Mouse (Mus musculus): Measurements from ENCODE around the gene Lin7b. TPM values are rescaled to one million over a fixed set of nuclear protein-coding genes. Genes with fewer than 3 reads are reported as not detected.

Gene Lin7b
- polyA plus RNA-seq (2015; fragmentation: Nextera tagmentation; extraction: Ambion mirVana), result 3.1 and 3.2 TPM in 2 replicates

GRCm38 (mm10) chr7:45370475-45371311 is at the start of gene Lin7b:
Gene Lin7b (minus strand): TSS chr7:45370583.

GRCm38 (mm10) chr7:45413113-45413863 is 42.9 kb upstream of the Lin7b start, which contains the start of gene Ntf5:
Gene Ntf5 (plus strand): TSS chr7:45413695.

DNA sequence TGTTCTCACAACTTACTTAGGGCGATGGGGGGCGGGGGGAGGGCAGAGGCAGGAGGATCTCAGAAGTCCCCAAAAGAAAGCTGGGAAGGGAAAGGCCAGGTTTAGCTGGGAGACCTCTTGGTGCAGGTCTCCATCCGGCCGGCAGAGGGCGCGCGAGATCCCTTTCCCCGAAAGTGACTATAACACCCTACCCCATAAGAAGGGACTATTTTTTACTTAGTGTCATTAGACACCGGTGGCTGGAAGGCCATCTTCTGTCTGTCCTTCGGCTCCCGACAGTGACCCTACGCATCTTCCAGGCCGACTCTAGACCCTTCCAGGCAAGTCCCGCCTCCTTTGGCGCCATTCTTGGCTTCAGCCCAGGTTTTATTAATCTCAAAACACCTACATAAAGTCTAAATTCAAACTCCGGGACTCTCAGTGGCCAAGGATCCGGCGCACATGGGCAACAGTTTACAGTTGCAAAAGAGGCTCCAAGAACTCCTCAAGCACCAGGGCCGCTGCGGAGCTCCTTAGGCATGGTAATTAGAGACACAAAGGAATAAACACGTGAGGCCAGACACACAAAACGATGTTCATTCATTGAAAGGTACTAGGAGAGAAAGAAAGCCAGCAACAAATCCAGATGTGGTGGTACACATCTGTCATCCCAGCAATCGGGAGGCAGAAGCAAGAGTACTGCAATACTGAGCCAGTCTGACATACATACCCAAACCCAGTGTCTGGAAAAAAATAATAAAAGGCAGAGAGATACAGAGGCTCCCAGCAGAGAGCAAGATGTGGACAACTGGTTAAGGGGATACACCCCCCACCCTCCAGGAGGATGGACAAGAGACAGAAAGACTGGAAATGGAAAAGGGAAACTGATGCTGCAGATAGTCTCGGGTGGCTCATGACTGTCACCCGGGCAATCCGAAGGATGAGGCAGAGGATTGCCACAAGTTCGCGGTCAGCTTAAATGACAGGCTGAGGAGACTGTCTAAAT is 35.0 kb upstream of the Lin7b start, which contains the start of gene Kcna7:
TSS of gene Kcna7 (plus strand) at position 563 of the 985 bp plus-strand sequence.

GRCm38 (mm10) chr7:45395578-45396336 is 25.4 kb upstream of the Lin7b start, which contains the start of gene Snrnp70:
Gene Snrnp70 (minus strand): TSS chr7:45395742.

GRCm38 (mm10) chr7:45366652-45367019 is 3.7 kb downstream of the Lin7b start, which contains the start of gene Ppfia3:
Gene Ppfia3 (minus strand): TSS chr7:45367019.

DNA sequence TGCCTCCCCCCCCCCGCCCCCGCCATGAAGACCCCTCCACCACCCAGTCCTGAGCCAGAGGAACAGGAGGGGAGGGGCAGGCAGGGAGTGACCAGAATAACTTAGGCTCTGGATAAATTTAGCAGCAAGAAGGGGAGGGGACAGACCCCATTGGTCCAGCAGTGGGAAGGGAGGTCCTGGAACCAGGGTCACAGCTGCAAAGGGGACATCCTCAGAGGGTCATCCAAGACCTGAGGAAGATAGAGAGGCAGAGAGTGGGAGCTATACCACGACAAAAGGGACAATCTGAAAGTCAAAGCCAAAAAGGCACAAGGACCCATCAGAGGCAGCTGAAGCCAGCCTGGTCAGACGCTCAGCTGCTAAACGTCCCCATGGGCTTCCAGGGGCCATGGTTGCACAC is 35.3 kb downstream of the Lin7b start, which contains the start of gene Hrc:
TSS of gene Hrc (plus strand) at position 235 of the 400 bp plus-strand sequence.

GRCm38 (mm10) chr7:45333431-45333982 is 36.9 kb downstream of the Lin7b start, which contains the start of gene Trpm4:
Gene Trpm4 (minus strand): TSS chr7:45333780.

Other genes starting within 250 kb of the Lin7b start
- gene Rps11, start 246.1 kb downstream of the Lin7b start, polyA plus RNA-seq (2015; fragmentation: Nextera tagmentation; extraction: Ambion mirVana), result 1,100 and 1,135 TPM in 2 replicates
- 1,896 and 3,552 TPM in 2 replicates for gene Rpl13a, start 241.8 kb downstream of the Lin7b start, polyA plus RNA-seq (2015; fragmentation: Nextera tagmentation; extraction: Ambion mirVana)
- gene Gm45713, start 234.4 kb downstream of the Lin7b start, polyA plus RNA-seq (2015; fragmentation: Nextera tagmentation; extraction: Ambion mirVana), result 1.4 and 2.1 TPM in 2 replicates
- gene Flt3l, start 234.2 kb downstream of the Lin7b start, polyA plus RNA-seq (2015; fragmentation: Nextera tagmentation; extraction: Ambion mirVana), result 6.1 and 11.0 TPM in 2 replicates
- 67.2 and 75.8 TPM in 2 replicates for gene Pih1d1, start 216.3 kb downstream of the Lin7b start, polyA plus RNA-seq (2015; fragmentation: Nextera tagmentation; extraction: Ambion mirVana)
- gene Aldh16a1, start 216.0 kb downstream of the Lin7b start, polyA plus RNA-seq (2015; fragmentation: Nextera tagmentation; extraction: Ambion mirVana), result 25.3 and 34.0 TPM in 2 replicates
- 0.11 and 0.16 TPM in 2 replicates for gene Slc17a7, start 206.6 kb downstream of the Lin7b start, polyA plus RNA-seq (2015; fragmentation: Nextera tagmentation; extraction: Ambion mirVana)
- gene Gfy, start 191.0 kb downstream of the Lin7b start, polyA plus RNA-seq (2015; fragmentation: Nextera tagmentation; extraction: Ambion mirVana), result not detected in 2 replicates
- not detected in 2 replicates for gene Pth2, start 189.6 kb downstream of the Lin7b start, polyA plus RNA-seq (2015; fragmentation: Nextera tagmentation; extraction: Ambion mirVana)
- 0.30 and 0.47 TPM in 2 replicates for gene Ccdc155, start 165.7 kb downstream of the Lin7b start, polyA plus RNA-seq (2015; fragmentation: Nextera tagmentation; extraction: Ambion mirVana)
- 1.6 and 1.8 TPM in 2 replicates for gene Dkkl1, start 158.4 kb downstream of the Lin7b start, polyA plus RNA-seq (2015; fragmentation: Nextera tagmentation; extraction: Ambion mirVana)
- gene Tead2, start 154.8 kb downstream of the Lin7b start, polyA plus RNA-seq (2015; fragmentation: Nextera tagmentation; extraction: Ambion mirVana), result 28.7 and 32.9 TPM in 2 replicates
- gene Cd37, start 131.5 kb downstream of the Lin7b start, polyA plus RNA-seq (2015; fragmentation: Nextera tagmentation; extraction: Ambion mirVana), result 3.9 and 5.3 TPM in 2 replicates
- gene Slc6a16, start 129.5 kb downstream of the Lin7b start, polyA plus RNA-seq (2015; fragmentation: Nextera tagmentation; extraction: Ambion mirVana), result 0.08 TPM in 1 of 2 replicates, not detected in the other
- not detected in 2 replicates for gene Slc6a21, start 93.1 kb downstream of the Lin7b start, polyA plus RNA-seq (2015; fragmentation: Nextera tagmentation; extraction: Ambion mirVana)
- 12.4 and 14.0 TPM in 2 replicates for gene Trpm4, start 36.8 kb downstream of the Lin7b start, polyA plus RNA-seq (2015; fragmentation: Nextera tagmentation; extraction: Ambion mirVana)
- 0.54 and 1.4 TPM in 2 replicates for gene Hrc, start 35.3 kb downstream of the Lin7b start, polyA plus RNA-seq (2015; fragmentation: Nextera tagmentation; extraction: Ambion mirVana)
- gene Ppfia3, start 3.6 kb downstream of the Lin7b start, polyA plus RNA-seq (2015; fragmentation: Nextera tagmentation; extraction: Ambion mirVana), result 2.6 and 3.3 TPM in 2 replicates
- 67.6 and 113 TPM in 2 replicates for gene Snrnp70, start 25.2 kb upstream of the Lin7b start, polyA plus RNA-seq (2015; fragmentation: Nextera tagmentation; extraction: Ambion mirVana)
- gene Kcna7, start 35.1 kb upstream of the Lin7b start, polyA plus RNA-seq (2015; fragmentation: Nextera tagmentation; extraction: Ambion mirVana), result 0.06 and 0.09 TPM in 2 replicates
- 0.44 and 0.46 TPM in 2 replicates for gene Ntf5, start 43.1 kb upstream of the Lin7b start, polyA plus RNA-seq (2015; fragmentation: Nextera tagmentation; extraction: Ambion mirVana)
- gene Lhb, start 50.2 kb upstream of the Lin7b start, polyA plus RNA-seq (2015; fragmentation: Nextera tagmentation; extraction: Ambion mirVana), result not detected in 2 replicates
- gene Gys1, start 64.3 kb upstream of the Lin7b start, polyA plus RNA-seq (2015; fragmentation: Nextera tagmentation; extraction: Ambion mirVana), result 7.8 and 11.6 TPM in 2 replicates
- gene Ruvbl2, start 67.5 kb upstream of the Lin7b start, polyA plus RNA-seq (2015; fragmentation: Nextera tagmentation; extraction: Ambion mirVana), result 45.5 and 60.2 TPM in 2 replicates
- 4,437 and 5,089 TPM in 2 replicates for gene Ftl1, start 89.3 kb upstream of the Lin7b start, polyA plus RNA-seq (2015; fragmentation: Nextera tagmentation; extraction: Ambion mirVana)
- 172 and 189 TPM in 2 replicates for gene Bax, start 96.3 kb upstream of the Lin7b start, polyA plus RNA-seq (2015; fragmentation: Nextera tagmentation; extraction: Ambion mirVana)
- gene Tulp2, start 111.3 kb upstream of the Lin7b start, polyA plus RNA-seq (2015; fragmentation: Nextera tagmentation; extraction: Ambion mirVana), result 0.33 and 0.91 TPM in 2 replicates
- 0.35 and 0.77 TPM in 2 replicates for gene Gm45808, start 116.2 kb upstream of the Lin7b start, polyA plus RNA-seq (2015; fragmentation: Nextera tagmentation; extraction: Ambion mirVana)
- gene Dhdh, start 118.2 kb upstream of the Lin7b start, polyA plus RNA-seq (2015; fragmentation: Nextera tagmentation; extraction: Ambion mirVana), result 9.9 and 22.7 TPM in 2 replicates
- 163 and 205 TPM in 2 replicates for gene Nucb1, start 139.8 kb upstream of the Lin7b start, polyA plus RNA-seq (2015; fragmentation: Nextera tagmentation; extraction: Ambion mirVana)
- 25.5 and 32.7 TPM in 2 replicates for gene Ppp1r15a, start 155.7 kb upstream of the Lin7b start, polyA plus RNA-seq (2015; fragmentation: Nextera tagmentation; extraction: Ambion mirVana)
- gene Plekha4, start 155.7 kb upstream of the Lin7b start, polyA plus RNA-seq (2015; fragmentation: Nextera tagmentation; extraction: Ambion mirVana), result 8.4 and 12.0 TPM in 2 replicates
- gene Hsd17b14, start 184.3 kb upstream of the Lin7b start, polyA plus RNA-seq (2015; fragmentation: Nextera tagmentation; extraction: Ambion mirVana), result 1.1 and 3.2 TPM in 2 replicates
- gene Bcat2, start 199.6 kb upstream of the Lin7b start, polyA plus RNA-seq (2015; fragmentation: Nextera tagmentation; extraction: Ambion mirVana), result 58.9 and 92.5 TPM in 2 replicates
- 0.57 and 1.8 TPM in 2 replicates for gene Fgf21, start 244.9 kb upstream of the Lin7b start, polyA plus RNA-seq (2015; fragmentation: Nextera tagmentation; extraction: Ambion mirVana)
- gene Fut1, start 246.7 kb upstream of the Lin7b start, polyA plus RNA-seq (2015; fragmentation: Nextera tagmentation; extraction: Ambion mirVana), result 0.17 TPM in 1 of 2 replicates, not detected in the other

Measured in adrenal gland, postnatal 0 days (tissue).